Mouse (Mus musculus) heart, adult 11 months (tissue): Measurements from ENCODE around the gene Foxo3.
A peak's percentile ranks its signal among the peaks of the same experiment; 100 is the strongest.

ENCODE experiments used
- DNase-seq: peaks from one replicate; pipeline ENCODE4 v3.0.0; 2022

The Foxo3 gene

DNA sequence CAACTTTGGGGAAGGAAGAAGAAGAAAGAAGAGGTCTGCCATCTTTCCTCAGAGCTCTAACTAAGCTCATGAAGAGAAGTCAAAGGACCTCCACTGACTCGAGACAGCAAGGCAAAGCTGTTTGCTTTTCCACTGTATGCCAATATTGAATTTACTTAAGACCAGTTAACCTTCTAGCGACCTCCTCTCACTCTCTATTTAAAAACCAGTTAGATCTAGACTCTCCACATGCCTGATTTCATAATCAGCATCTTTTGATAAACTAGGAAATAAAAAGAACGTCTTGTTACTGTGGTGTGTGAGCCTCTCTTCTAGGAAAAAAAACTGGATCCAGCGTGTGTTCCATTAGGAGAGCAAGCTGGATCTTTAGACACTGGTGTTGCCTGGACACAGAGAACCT is 28.4 kb downstream of the Foxo3 start:
- no peak for DNase-seq

DNA sequence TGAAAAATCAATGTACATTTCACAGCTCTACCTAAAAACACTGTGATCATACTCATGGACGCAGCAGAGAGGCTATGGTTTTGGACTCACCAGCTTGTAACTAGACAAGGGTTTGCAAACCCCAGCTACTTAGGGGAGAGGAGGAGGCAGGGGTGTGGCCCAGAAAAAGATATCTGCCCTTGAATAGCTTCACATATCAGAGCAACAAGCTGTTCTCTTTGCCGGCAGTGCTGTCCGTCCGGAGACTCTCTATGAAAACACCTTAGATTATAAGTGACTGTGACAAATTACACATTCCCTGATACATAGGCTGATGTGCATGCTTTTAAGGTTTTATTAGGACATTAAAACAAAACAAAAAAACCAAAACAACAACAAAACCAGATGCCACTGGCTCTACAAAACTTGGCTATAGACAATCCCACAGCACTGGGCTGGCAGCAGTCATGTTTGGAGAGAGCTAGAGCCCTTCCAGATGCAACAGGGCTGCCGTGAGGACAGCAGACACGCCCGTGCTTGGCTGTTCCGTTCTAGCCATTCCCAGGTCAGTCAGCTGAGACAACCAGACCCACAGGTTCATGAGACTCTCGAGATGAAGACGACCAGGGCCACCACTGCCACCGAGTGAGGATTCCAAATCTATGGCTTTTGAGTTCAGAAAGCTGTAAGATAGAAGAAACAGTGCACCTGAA is 29.3 kb downstream of the Foxo3 start:
- DNase-seq = peak; percentile 97

DNA sequence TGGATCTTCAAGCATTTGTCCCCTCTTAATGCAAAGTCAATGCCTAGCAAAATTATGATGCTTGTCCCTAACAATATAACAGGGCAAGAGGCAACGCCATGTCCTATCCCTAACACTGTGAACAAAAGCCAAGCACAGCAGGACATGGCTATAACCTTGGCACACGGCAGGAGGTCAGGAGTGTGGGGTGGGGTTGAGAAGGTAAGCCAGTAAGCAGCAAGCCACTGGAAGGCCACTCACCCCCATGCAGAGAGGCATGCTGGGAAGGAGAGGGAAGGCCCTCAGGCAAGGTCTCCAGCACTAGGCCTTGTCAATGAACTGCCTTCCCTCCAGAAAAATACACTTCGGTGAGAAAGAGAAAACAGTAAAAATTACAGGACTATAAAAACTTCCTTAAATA is 30.1 kb downstream of the Foxo3 start:
- DNase-seq = peak; percentile 88

DNA sequence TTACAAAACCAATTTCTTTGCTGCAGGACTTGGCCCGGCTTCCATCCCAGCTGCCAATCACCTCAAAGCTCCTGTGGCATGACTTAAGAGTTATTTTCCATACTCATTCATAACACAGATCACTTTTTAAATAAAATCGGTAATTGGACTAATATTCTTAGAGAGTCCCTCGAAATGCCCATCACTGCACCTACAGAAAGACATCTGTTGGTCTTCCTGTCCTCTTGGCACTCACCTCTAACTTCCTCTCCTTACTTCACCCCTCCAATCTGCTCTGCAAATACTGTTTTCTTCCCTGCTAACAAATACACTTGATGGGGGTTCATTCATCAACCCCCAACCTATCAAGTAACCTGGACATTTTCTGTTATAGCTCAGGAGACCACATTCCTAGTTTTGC is 30.9 kb downstream of the Foxo3 start:
- DNase-seq = no peak

DNA sequence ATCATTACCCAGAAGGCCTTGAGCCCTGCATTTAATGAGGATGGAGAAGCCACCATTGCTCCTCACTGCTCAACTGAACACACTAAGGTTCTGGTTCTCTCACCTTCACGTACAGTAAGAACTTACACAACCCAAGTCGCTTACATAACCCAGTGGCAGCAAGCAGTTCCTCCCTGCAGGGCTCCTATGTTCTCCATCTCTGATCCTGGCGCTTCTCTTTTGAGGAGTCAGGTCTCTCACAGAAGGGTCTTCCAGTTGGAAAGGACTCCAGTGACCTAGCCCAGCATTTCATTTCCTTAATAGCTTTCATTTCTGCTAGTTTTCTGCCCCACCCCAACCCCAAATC is 31.3 kb downstream of the Foxo3 start:
- no peak for DNase-seq

DNA sequence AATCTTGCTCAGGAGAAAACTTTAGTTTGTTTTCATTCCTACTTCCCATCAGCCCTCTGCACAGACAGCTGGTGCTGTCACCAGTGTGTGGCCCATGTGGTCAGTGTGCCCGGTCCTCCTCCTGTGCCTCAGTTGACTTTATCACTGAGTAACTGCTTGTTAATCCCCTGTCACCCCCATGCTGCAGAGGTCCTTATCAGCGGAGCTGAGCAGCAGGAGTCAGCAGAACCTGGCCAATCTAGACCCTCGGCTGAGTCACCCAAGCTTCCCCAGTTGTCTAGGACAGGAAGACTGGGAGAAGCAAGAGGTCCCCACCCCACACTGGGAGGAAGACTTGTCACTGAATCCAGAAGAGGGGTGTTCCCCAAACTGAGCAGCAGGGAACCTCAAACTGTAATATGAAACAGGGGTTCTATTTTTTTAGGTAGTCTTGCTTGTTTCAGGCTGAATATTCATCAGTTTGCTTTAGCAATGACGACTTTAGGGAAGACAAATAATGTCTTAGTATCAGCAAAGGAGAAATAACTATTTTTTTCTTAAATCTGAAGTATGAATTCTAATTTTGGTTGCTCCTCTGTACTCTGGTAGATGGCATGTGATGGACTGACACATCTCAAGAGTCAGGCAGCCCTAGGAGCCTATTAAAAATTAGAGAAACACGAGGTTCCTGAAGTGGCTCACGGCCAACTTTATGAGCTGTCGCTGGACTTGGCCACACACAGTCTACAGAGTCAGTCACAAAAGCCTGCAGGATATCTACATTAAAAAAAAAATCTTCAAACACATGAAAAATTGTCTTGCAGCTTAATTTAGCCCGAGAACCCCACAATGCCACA is 31.9 kb downstream of the Foxo3 start:
- peak; percentile 95 for DNase-seq

DNA sequence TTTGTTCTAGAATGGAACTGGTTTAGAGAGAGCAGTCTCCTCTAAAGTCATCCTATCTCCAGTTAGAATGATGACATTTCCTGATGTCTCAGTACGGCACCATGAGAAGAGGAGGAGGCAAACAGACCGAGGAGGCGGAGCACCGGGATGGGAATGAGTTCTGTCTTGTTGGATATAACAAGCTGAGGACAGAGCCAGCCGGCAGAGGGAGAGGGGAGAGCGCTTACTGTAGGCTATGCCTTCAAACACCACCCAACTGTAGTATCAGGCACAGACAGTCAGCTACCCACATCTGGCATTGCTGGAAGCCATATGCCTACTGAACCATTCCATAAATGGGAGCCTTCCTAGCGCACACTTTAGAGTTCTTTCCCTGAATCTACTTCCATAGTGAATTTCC is 32.6 kb downstream of the Foxo3 start:
- no peak for DNase-seq

DNA sequence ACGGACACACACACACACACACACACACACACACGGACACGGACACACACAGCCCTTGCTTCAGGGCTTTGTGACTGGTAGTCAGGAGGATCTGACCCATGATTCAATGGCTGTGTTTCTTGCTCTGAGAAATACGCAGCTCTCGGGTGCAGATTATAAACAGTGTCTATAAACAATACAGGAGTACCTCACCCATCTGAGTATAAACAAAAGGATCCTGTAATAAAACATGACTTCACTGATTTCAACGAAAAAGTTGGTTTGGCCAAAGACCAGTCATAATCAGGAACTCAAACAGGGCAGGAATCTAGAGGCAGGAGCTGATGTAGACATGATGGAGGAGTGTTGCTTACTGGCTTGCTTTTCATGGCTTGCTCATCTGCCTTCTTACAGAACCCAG is 34.1 kb downstream of the Foxo3 start:
- DNase-seq = no peak

DNA sequence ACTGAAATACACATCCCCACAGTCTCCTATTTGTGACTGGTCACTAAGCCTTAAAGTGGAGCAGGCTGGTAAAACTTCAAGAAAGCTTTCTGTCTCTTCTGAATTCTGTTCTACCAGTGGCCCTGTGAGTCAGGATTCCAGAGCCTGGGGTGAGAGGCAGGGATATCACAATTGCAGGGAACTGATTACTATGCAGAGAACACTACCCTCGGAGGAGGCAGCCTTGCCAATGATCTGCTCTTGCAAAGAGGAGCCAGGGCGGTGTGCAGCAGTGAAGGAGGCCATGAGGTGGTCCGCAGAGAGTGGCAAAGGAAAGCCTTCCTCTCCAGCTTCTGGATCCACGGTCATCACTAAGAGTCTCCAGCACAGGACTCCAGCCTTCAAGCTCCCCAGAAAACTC is 34.8 kb downstream of the Foxo3 start:
- no peak for DNase-seq

DNA sequence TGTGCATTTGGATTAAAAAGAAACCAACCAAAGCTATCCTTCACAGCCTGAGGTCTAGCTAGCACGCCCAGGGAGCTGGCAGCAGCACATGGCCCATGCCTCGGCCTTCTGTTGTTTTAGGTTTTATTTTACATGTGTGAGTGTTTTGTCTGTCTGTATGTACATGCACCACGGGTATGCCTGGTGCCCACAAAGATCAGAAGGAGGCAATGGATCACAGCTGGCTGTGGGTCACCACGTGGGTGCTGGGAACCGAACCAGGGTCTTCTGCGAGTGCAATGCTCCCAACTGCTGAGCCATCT is 36.8 kb downstream of the Foxo3 start:
- DNase-seq = no peak

DNA sequence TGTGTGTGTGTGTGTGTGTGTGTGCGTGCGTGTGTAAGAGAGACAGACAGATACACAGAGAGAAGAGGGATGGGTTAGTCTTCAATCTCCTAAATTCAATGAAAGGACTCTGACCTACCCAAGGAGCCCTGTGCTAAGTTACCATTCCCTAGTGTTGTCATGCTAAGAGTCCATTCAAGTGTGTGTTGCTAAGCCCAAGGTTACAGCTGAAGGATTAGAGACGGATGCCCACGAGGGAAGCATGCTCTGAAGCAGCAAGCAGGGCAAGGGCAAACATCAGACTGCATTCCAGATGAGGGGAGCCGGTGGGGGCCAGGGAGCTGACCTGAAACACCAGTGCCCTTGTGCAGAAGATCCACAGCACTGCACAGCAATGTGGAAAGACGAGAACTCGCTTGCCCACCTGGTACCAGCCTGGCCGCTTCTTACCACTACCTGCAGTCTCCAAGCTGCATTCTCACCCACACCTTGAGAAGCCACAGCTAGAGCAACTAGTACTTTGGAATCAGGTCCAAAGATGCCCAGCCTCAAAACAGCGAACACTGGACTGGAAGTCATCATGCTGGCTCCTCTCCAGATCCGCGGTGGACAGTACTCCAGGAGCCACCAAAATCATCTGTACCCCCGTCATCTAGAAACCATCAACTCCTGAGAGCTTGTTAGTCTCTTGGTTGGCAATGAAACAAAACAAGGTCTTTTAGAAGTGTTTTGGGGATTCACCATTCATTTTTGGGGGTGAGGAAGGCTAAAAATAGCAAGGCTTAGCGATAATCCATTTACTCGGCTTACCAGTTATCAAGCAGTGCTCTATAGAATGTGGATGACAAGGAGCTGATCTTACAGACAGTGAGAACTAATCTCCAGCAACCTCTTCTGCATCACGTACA is 37.4 kb downstream of the Foxo3 start:
- DNase-seq = no peak

DNA sequence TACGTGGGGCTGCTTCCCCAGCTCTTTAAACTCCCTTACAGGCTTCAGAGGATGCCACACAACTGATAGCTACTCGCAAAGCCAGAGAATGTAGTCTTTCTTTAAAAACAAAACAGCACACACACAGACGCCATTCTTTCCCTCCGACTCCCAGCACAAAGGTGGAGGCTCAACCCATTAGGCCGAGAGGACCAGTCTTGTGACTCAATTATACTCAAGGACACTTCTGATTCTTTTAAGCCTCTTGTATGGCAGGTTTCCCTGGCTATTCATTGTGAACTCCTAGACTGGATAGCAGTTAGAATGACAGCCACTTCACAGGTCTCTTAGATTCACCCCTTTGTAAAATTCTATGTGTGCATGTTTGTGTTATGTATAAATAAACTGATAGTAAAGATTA is 38.3 kb downstream of the Foxo3 start:
- DNase-seq = no peak

DNA sequence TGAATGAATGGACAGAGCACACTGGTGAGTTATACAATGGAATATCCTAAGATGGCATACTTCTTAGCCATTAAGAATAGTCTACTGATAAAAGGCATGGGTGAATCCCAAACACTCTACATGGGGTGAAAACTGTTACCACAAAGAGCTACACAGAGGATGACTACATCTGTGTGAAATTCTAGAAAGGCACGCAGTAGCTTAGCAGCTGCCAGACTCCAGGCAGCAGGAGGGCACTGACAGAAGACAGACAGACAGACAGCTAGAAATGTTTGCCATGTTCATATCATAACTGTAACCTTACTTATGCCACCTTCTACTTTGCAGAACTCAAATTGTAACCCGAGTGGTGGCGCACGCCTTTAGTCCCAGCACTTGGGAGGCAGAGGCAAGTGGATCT is 39.0 kb downstream of the Foxo3 start:
- DNase-seq = no peak

DNA sequence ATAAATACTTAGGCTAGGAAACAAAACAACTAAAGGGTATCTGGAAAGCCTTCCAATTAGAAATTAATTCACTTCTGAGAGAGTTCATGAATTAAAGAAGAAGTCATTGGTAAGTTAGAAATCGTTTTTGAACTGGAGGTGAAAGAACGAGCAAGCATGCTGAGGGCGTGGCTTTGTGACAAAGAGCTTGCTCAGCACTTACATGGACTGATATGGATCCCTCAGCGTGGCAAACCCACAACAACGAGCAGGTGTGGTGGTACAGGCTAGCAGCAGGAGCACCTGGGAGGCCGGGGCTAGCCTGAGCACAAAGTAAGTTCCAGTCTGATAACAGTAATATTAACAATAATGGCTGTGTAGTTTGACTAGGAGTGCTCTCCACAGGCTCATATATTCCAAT is 41.2 kb downstream of the Foxo3 start:
- DNase-seq = no peak

DNA sequence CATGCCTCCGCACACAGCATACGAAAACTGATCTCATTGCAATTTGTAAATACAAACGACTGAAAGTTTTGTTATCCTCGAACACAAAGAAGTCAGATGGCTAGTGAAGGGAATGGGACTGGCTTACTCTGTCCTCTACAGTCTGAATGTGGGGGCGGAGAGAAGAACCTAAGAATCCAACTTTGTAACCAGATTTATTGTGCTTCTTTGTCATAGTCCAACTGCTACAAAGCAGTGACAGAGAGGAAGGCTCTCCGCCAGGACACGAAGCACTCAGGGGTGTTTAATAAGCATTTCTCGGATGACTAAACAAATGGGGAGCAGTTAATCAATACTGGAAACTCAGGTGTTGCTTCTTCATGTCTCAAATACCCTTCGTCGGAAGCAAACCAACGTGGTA is 43.6 kb downstream of the Foxo3 start:
- no peak for DNase-seq

DNA sequence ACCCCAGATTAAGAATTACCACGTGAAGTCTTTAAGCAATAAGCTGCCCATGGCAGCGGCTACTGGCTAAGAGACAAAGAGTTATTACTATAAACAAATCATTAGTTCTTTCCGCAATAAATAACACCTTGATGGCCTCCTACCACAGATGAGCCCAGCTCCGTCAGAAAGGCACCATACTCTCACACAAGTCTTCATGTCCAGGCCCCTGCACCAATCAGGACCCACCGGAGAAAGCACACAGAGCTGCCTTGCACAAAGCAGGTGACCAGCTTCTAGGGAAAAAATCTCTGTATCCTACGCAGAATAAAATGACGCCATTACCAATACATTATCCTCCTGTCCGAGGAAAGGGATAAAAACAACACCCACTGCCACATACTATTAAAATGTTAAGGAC is 44.7 kb downstream of the Foxo3 start:
- DNase-seq = no peak

DNA sequence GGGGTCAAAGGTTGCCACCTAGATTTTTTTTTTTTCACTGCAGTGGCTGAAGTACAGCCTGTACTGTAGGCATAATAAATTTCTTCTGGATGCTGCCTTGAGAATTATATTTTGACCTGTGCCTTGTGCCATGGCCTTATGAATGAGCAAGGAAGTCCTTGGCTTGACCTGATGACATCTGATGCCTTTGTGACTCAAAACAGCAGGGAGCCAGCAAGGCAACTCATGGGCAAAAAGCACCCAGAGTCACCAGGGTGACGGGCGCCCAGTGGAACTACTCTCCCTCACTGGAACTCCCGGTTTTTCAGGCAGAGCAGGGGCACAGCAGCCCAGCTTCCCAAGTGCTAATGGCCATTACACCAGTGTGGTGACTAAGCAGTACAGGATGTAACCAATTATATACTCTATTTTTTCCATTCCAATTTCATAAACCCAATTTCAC is 45.4 kb downstream of the Foxo3 start:
- DNase-seq = no peak

DNA sequence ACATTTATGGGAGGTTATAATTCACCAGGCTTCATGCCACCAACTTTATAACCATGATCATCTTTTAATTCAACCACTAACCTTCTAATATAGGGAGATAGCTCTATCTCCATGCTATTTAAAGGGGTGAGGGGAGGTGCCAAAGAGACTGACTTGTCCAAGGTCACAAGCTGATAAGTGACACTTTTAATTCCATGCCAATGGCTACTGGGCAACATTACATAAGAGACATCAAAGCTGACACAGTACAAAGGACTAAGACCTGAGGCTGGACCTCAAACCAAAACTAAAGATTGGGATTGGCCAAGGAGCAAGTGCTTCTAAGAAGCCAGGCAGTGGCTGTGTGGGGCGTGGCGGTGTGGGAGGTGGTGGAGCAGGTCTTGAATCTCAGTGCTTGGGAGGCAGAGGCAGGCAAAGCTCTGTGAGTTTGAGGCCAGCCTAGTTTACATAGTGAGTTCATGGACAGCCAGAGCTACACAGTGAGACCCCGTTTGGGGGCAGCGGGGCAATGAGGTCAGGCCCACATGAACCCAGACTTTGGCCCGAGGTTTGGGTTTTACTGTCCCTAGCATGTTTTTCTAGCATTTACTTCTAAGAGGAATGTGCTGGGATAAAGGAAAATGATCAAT is 46.0 kb downstream of the Foxo3 start:
- DNase-seq = no peak

DNA sequence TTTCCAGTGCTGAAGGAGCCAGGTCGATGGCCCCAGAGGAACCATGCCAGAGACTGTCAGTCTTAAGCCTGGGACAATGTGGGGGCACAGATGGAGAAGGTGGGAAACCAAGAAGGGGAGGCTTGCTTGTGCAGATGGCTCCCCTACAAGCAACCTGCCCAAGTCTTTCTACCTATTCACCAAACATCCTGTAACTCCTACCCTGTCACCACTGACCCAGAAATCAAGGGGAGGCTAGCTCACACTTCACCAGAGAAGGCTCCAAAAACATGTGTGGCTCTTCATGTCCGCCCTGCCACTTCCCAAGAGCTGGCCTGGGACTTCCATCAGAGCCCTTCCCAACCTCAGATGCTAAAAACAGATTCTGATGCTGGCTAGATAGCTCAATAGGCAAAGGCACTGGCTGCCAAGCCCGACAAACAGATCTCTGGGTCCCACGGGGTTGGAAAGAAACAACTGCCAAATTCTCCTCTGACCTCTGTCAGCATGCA is 48.8 kb downstream of the Foxo3 start:
- DNase-seq = peak; percentile 97

DNA sequence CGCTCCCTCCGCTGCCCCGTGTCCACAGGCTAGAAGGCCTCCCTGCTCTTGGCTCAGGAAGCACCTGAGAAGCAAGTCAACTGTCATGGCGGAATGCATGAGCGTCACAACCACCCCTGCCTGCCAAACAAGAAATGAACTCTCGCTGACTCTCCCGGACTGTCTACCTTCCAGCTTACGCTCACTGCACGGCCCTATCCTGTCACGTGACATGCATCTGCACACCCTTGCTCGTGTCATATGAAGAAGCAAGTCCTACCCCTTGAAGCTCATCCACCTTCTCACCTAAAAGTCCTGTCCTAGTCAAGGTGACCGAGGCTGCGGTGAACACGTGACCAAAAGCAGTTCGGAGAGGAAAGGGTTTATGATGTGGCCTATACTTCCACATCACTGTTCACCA is 50.4 kb downstream of the Foxo3 start:
- no peak for DNase-seq

DNA sequence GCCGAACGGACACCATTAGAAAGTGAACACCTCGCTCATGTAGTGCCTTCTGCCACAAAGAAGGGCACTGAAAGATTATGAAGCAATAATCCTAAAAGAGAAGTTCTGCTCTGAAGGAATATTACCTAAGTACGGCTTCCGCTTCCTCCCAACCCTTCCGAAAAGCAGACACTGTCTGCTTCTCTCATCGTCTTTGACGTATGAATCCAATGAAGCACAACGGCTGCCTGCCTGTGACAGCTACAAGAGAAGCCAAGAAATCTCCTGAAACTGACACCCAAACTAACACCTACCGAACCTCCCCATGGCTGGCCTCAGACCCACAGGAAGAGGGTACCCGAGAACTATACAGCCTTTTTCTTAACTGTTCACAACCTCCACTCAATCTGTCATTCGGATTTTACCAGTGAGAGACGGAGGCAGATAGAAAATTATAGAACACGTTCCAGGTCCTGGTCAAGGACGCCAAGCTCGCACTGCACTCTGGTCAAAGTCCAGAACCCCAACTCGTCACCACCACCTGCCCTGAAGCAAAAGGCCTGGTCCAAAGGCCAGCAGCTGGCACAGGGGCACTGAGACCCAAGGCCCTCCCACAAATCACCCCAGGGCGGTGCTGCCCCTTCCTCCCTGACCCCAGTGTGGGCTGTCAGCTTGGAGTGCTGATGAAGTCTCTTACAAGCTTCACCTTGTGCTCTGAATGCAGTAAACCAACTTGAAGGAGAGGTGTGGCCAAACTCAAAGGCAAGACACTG is 51.2 kb downstream of the Foxo3 start:
- no peak for DNase-seq

DNA sequence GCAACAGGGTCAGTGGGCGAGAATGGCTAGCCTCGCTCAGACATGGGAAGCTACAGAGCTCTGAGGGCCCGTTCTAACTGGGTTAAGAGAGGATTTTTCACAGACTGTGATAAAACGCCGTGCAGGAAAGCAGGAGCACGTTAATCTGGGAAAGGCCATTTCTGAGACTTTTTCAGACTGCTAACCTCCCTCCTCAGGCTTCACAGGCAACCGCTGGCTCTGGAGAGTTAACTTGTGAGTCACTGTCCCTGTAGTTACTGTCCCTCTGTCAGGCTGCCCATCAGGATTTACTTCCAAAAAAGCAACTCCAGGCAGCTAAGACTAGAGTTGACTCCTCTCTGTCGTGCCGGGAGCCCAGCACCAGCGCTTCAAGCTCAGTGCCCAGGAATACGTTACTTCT is 54.6 kb downstream of the Foxo3 start:
- DNase-seq = no peak
